In the genomic region with DNA sequence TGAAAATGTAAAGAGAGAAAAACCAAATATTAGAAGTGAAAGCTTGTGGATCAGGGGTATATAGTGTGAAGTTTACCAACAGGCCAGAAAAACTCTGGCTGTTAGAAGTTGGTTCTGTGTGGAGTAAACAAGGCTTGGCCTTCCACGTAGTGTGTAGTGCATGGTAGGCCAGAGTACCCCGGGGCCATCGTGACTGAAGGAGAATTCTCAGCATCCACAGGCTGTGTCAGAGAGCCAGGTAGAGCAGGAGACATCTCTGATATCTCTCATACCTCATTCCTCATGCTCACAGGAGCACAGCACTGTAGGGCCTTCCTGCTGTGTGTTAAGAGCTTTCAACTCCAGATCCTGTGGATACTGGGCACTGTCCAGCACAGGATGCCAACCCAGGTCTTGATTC, we compare ENCODE assay signal across 31 mouse cellular contexts.
"Had no signal": no experiment of that assay in that cellular context is flagged by ENCODE, and none has a peak within 500 bp of the region (broad histone marks: within the 10 kb centered on the region; RNA-seq: fewer than 3 reads in every experiment).

No protein-coding gene starts in this region.

- H3K9me3 ChIP-seq: limb, embryonic 10.5 days; limb, embryonic 12.5 days; limb, embryonic 15.5 days; liver, embryonic 12.5 days; liver, embryonic 13.5 days; liver, embryonic 15.5 days; lung, embryonic 15.5 days; midbrain, embryonic 12.5 days; midbrain, embryonic 13.5 days; midbrain, embryonic 15.5 days; neural tube, embryonic 12.5 days; neural tube, embryonic 13.5 days had no signal

- H3K36me3 ChIP-seq: limb, embryonic 10.5 days; limb, embryonic 12.5 days; limb, embryonic 13.5 days; limb, embryonic 15.5 days; liver, embryonic 12.5 days; liver, embryonic 13.5 days; liver, embryonic 15.5 days; lung, embryonic 15.5 days; midbrain, embryonic 12.5 days; midbrain, embryonic 13.5 days; midbrain, embryonic 15.5 days; neural tube, embryonic 12.5 days; neural tube, embryonic 13.5 days had no signal

- H3K9ac ChIP-seq: limb, embryonic 12.5 days; limb, embryonic 13.5 days; limb, embryonic 15.5 days; liver, embryonic 12.5 days; liver, embryonic 13.5 days; liver, embryonic 14.5 days; liver, embryonic 15.5 days; liver, postnatal 0 days; lung, embryonic 14.5 days; lung, embryonic 15.5 days; midbrain, embryonic 12.5 days; midbrain, embryonic 13.5 days; midbrain, embryonic 15.5 days; neural tube, embryonic 12.5 days; neural tube, embryonic 13.5 days had no signal

- ATAC-seq: liver, embryonic 12.5 days; liver, postnatal 0 days; lung, postnatal 0 days; midbrain, embryonic 13.5 days; midbrain, embryonic 15.5 days; midbrain, embryonic 16.5 days had no signal

- H3K4me1 ChIP-seq: limb, embryonic 15.5 days; liver, embryonic 12.5 days; liver, embryonic 13.5 days; liver, embryonic 15.5 days; lung, embryonic 15.5 days; megakaryocyte, embryonic 14.5 days; midbrain, embryonic 12.5 days; midbrain, embryonic 13.5 days; midbrain, embryonic 15.5 days; neural tube, embryonic 12.5 days; neural tube, embryonic 13.5 days had no signal

- H3K27me3 ChIP-seq: limb, embryonic 12.5 days; limb, embryonic 15.5 days; liver, embryonic 12.5 days; lung, embryonic 15.5 days; megakaryocyte, embryonic 14.5 days; midbrain, embryonic 12.5 days; midbrain, embryonic 13.5 days; midbrain, embryonic 15.5 days; neural tube, embryonic 12.5 days; neural tube, embryonic 13.5 days had no signal

- H3K27ac ChIP-seq: limb, embryonic 10.5 days; limb, embryonic 12.5 days; limb, embryonic 13.5 days; limb, embryonic 15.5 days; liver, embryonic 12.5 days; liver, embryonic 13.5 days; liver, embryonic 14.5 days; liver, embryonic 15.5 days; lung, embryonic 15.5 days; macrophage; midbrain, embryonic 12.5 days; midbrain, embryonic 13.5 days; midbrain, embryonic 15.5 days; neural tube, embryonic 12.5 days; neural tube, embryonic 13.5 days had no signal

- H3K4me3 ChIP-seq: limb, embryonic 10.5 days; limb, embryonic 12.5 days; limb, embryonic 13.5 days; limb, embryonic 15.5 days; liver, embryonic 12.5 days; liver, embryonic 13.5 days; liver, embryonic 15.5 days; lung, embryonic 15.5 days; megakaryocyte, embryonic 14.5 days; midbrain, embryonic 12.5 days; midbrain, embryonic 13.5 days; midbrain, embryonic 15.5 days; myocyte; neural tube, embryonic 12.5 days; neural tube, embryonic 13.5 days had no signal

- DNase-seq: left cerebral cortex, postnatal 4 days; liver; liver, embryonic 13.5 days; liver, postnatal 0 days; lung, adult 18-20 months; lung, adult 2 months; lung, embryonic 14.5 days; lung, postnatal 10 days; lung, postnatal 14 days; lung, postnatal 36 days; lung, postnatal 4 days; midbrain, embryonic 14.5 days had no signal

- H3K4me2 ChIP-seq: limb, embryonic 12.5 days; limb, embryonic 13.5 days; limb, embryonic 15.5 days; liver, embryonic 11.5 days; liver, embryonic 12.5 days; liver, embryonic 13.5 days; liver, embryonic 15.5 days; lung, embryonic 14.5 days; lung, embryonic 15.5 days; midbrain, embryonic 12.5 days; midbrain, embryonic 13.5 days; midbrain, embryonic 15.5 days; neural tube, embryonic 12.5 days; neural tube, embryonic 13.5 days had no signal
